Mouse (Mus musculus) MEL (cell line): Measurements from ENCODE around the gene Gm42957.

Source experiments
- POLR2A ChIP-seq, 2 experiments: IDR thresholded peaks; 2 replicates each; pipeline ENCODE4 v1.6.1; 2011 to 2012; ENCODE audit warnings: low read length in 2 of 2, mild to moderate bottlenecking in 2 of 2, control low read depth in 1 of 2, improper control_type of control experiment in 1 of 2, low read depth in 1 of 2, moderate library complexity in 1 of 2; ENCODE audit not compliant: control insufficient read depth in 1 of 2, insufficient read depth in 1 of 2, poor library complexity in 1 of 2
- ZC3H11A ChIP-seq: IDR thresholded peaks from 2 replicates; pipeline ENCODE4 v1.6.1; 2012; ENCODE audit warnings: low read depth, mild to moderate bottlenecking, inconsistent platforms, low read length, improper control_type of control experiment

DNA sequence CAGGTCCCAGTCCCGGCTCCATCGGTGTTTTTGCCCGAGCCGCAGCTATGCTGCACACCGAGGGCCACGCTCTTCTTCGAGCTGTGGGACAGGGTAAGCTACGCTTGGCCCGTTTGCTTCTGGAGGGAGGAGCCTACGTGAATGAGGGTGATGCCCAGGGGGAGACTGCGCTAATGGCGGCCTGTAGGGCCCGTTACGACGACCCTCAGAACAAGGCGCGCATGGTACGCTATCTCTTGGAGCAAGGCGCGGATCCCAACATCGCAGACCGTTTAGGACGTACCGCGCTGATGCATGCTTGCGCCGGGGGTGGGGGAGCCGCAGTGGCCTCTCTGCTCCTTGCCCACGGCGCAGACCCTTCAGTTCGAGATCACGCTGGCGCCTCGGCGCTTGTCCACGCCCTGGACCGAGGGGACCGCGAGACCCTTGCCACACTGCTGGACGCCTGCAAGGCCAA is 37.8 kb upstream of the Gm42957 start:
- no peak for TF ChIP-seq ZC3H11A
- peak in 1 of 2 experiments; percentile 34; a peak in 1 of 4 replicates for TF ChIP-seq POLR2A (IDR thresholded peaks at IDR 0.05; ENCODE audit: control insufficient read depth in 1 of 2, insufficient read depth in 1 of 2, low read depth in 1 of 2, low read length in 2 of 2, poor library complexity in 1 of 2)
